Mouse (Mus musculus) megakaryocyte, embryonic 14.5 days (primary cell): ENCODE data around the gene Robo4. TPM values are rescaled to one million over a fixed set of nuclear protein-coding genes. Genes with fewer than 3 reads are reported as not detected.

ENCODE experiments used
- H3K27me3 ChIP-seq: replicated peaks from 2 replicates; pipeline ENCODE3; 2012; ENCODE audit warnings: inconsistent platforms
- H3K36me3 ChIP-seq: replicated peaks from 2 replicates; pipeline ENCODE3; 2012; ENCODE audit warnings: low read length, inconsistent platforms, mixed read lengths
- H3K4me1 ChIP-seq: 2 replicates; pipeline ENCODE4 v1.6.1; 2012; ENCODE audit warnings: inconsistent platforms
- H3K4me3 ChIP-seq: replicated peaks from 2 replicates; pipeline ENCODE3; 2012; ENCODE audit warnings: moderate library complexity, mild to moderate bottlenecking, inconsistent platforms
- H3K9me3 ChIP-seq: 2 replicates; pipeline ENCODE4 v1.6.1; 2012; ENCODE audit warnings: inconsistent platforms
- FLI1 ChIP-seq: IDR thresholded peaks from 2 replicates; pipeline ENCODE4 v1.6.1; 2012; ENCODE audit warnings: low read length, inconsistent platforms, mixed read lengths
- GATA1 ChIP-seq: IDR thresholded peaks from 3 replicates; pipeline ENCODE4 v1.6.1; 2012; ENCODE audit warnings: mixed read lengths, low read length, inconsistent platforms, borderline replicate concordance
- polyA plus RNA-seq: library from polyadenylated mRNA; stranded (reverse); fragments of >175 nt; gene quantifications from 2 replicates; pipeline ENCODE4 v1.2.3, GENCODE M21; 2012; ENCODE audit warnings: low replicate concordance; ENCODE audit not compliant: insufficient read depth

Robo4 gene
- polyA plus RNA-seq, 1 experiment, result not detected

- Histone ChIP-seq H3K4me1 (peaks cover 57% of the 10 kb centered on the region), H3K9me3 (no peaks in the 10 kb centered on the region), H3K27me3 (no peaks in the 10 kb centered on the region), H3K36me3 (peaks cover 55% of the 10 kb centered on the region), H3K4me3 (no peak overlapping the region)
- TF ChIP-seq FLI1 (no peak), GATA1 (no peak)
Measured at GRCm38 (mm10) chr9:37429326-37429725, 27.6 kb downstream of the Robo4 start.

GRCm38 (mm10) chr9:37430582-37430981 is 28.9 kb downstream of the Robo4 start:
- Histone ChIP-seq H3K4me3 (peak overlapping the region; percentile 93), H3K36me3 (peaks cover 42% of the 10 kb centered on the region), H3K9me3 (no peaks in the 10 kb centered on the region), H3K4me1 (peaks cover 70% of the 10 kb centered on the region), H3K27me3 (no peaks in the 10 kb centered on the region)
- no peak for TF ChIP-seq GATA1

- Histone ChIP-seq H3K4me3 (peak overlapping the region; percentile 93), H3K9me3 (no peaks in the 10 kb centered on the region), H3K4me1 (peaks cover 76% of the 10 kb centered on the region), H3K36me3 (peaks cover 28% of the 10 kb centered on the region), H3K27me3 (no peaks in the 10 kb centered on the region)
- TF ChIP-seq GATA1 (no peak), FLI1 (no peak)
Measured at GRCm38 (mm10) chr9:37432026-37432666, 30.4 kb downstream of the Robo4 start.

GRCm38 (mm10) chr9:37432720-37433421 is 31.2 kb downstream of the Robo4 start, which contains the start of gene Robo3:
Gene Robo3 (minus strand): TSS chr9:37433246.
- no peak for TF ChIP-seq GATA1
- no peak for TF ChIP-seq FLI1
- Histone ChIP-seq H3K36me3 (peaks cover 21% of the 10 kb centered on the region), H3K9me3 (no peaks in the 10 kb centered on the region), H3K4me3 (peak within 1 kb of the TSS; percentile 93), H3K4me1 (peaks cover 78% of the 10 kb centered on the region), H3K27me3 (no peaks in the 10 kb centered on the region)

GRCm38 (mm10) chr9:37433823-37434560 is 32.3 kb downstream of the Robo4 start:
- Histone ChIP-seq H3K27me3 (no peaks in the 10 kb centered on the region), H3K9me3 (no peaks in the 10 kb centered on the region), H3K4me1 (peaks cover 84% of the 10 kb centered on the region), H3K36me3 (peaks cover 12% of the 10 kb centered on the region), H3K4me3 (peak overlapping the region; percentile 93)
- TF ChIP-seq GATA1 (peak; percentile 77; the same call in 1 of the 3 replicates), FLI1 (peak; percentile 45; the same call in 1 of the 2 replicates)

GRCm38 (mm10) chr9:37434932-37435331 is 33.2 kb downstream of the Robo4 start:
- H3K27me3 ChIP-seq, result no peaks in the 10 kb centered on the region
- peaks cover 82% of the 10 kb centered on the region for H3K4me1 ChIP-seq
- H3K9me3 ChIP-seq, result no peaks in the 10 kb centered on the region
- peak overlapping the region; percentile 93 for H3K4me3 ChIP-seq
- TF ChIP-seq GATA1, result no peak
- TF ChIP-seq FLI1, result no peak
- H3K36me3 ChIP-seq, result peaks cover 6% of the 10 kb centered on the region

- Histone ChIP-seq H3K4me3 (peak overlapping the region; percentile 93), H3K27me3 (no peaks in the 10 kb centered on the region), H3K36me3 (peaks cover 7% of the 10 kb centered on the region), H3K9me3 (no peaks in the 10 kb centered on the region), H3K4me1 (peaks cover 81% of the 10 kb centered on the region)
- TF ChIP-seq GATA1 (no peak), FLI1 (no peak)
Measured at GRCm38 (mm10) chr9:37435616-37436015, 33.9 kb downstream of the Robo4 start.

GRCm38 (mm10) chr9:37437772-37438735 is 36.4 kb downstream of the Robo4 start:
- no peak for TF ChIP-seq GATA1
- TF ChIP-seq FLI1, result no peak
- no peaks in the 10 kb centered on the region for H3K9me3 ChIP-seq

GRCm38 (mm10) chr9:37452401-37452800 is 50.7 kb downstream of the Robo4 start:
- H3K9me3 ChIP-seq, result no peaks in the 10 kb centered on the region
- H3K36me3 ChIP-seq, result peaks cover 28% of the 10 kb centered on the region
- H3K27me3 ChIP-seq, result peaks cover 45% of the 10 kb centered on the region
- H3K4me3 ChIP-seq, result no peak overlapping the region
- peaks cover 60% of the 10 kb centered on the region for H3K4me1 ChIP-seq
- no peak for TF ChIP-seq GATA1
- no peak for TF ChIP-seq FLI1

More at GRCm38 (mm10) chr9:37437772-37438735, 36.4 kb downstream of the Robo4 start:
- Histone ChIP-seq H3K36me3 (peaks cover 8% of the 10 kb centered on the region), H3K27me3 (no peaks in the 10 kb centered on the region), H3K4me1 (peaks cover 66% of the 10 kb centered on the region), H3K4me3 (peak overlapping the region; percentile 46)
